Mouse (Mus musculus) lung, postnatal 0 days (tissue): ENCODE results near the gene 4930404N11Rik.

ENCODE experiments used
- CTCF ChIP-seq: IDR thresholded peaks from 2 replicates; pipeline ENCODE4 v1.5.1; 2016; ENCODE audit warnings: antibody characterized with exemption, mild to moderate bottlenecking
- EP300 ChIP-seq: IDR thresholded peaks from 2 replicates; pipeline ENCODE4 v1.6.1; 2016; ENCODE audit warnings: antibody characterized with exemption, mild to moderate bottlenecking, control low read depth

DNA sequence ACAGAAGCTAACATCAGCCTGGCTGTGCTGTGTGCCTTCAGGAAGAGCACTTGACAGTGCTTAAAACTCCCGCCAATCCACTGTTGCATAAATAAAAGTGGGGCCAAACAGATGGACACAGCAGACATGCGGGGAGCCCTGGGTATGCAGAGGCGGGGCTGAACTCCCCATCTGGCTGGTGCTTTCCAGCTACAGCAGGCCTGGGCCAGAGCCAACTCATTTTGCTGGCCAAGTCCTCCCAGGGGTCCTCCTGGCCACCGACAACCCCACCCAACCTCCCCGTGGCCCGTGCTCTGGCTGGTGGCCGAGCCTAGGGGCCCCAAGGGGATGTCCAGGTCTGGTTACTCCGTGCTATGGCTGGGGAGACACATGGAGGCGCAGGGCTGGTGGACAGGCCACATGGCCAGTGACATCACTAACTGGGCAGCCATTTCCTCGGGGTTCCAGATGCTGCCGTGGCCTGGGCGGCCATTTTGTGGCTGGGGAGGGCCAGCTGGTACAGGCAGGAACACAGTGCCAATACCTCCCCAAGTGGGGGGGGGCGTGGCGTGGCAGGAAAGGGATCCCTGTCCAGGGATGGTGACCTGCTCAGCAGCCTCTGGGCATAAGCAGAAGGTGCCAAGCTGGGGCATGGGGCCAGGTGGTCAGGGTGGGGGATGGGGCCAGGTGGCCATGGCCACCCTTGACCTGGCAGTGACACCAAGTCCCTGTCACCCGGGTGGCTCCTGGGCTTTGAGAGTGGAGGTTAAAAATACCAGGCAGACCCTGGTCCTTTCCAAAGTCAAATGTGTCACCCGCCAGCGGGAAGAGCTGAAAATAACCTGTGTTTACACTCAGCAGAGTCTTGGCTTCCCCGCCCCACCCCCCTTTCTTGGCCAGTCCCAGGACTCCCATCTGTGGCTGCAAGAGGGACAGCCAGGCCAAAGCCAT, 46.1 kb upstream of the 4930404N11Rik start:
- TF ChIP-seq CTCF (no peak), EP300 (0 out of 2 replicates have a peak, but pooled peaks have one; percentile 6)
